Mouse (Mus musculus) heart, adult 18-20 months (tissue): ENCODE results near the gene Fam131c. TPM values are rescaled to one million over a fixed set of nuclear protein-coding genes. Genes with fewer than 3 reads are reported as not detected.
A peak's percentile ranks its signal among the peaks of the same experiment; 100 is the strongest.

ENCODE experiments used
- DNase-seq, 2 experiments: peaks; one replicate each; pipeline ENCODE4 v3.0.0; 2021 to 2022; ENCODE audit warnings: mixed read lengths in 1 of 2
- long read RNA-seq, 2 experiments: library from polyadenylated mRNA; stranded (forward); transcript quantifications; one replicate each; pipeline ENCODE4 v2.0.0; 2021
- total RNA-seq, 2 experiments: library from RNA; stranded (reverse); gene quantifications; 2 replicates each; pipeline ENCODE4 v1.2.3; 2021

The Fam131c gene
- total RNA-seq: 1 to 10 TPM; 3.1 to 3.7 TPM
- long read RNA-seq, experiment 1, partial matches to known transcripts: 0 of 4 reads
- long read RNA-seq, experiment 1, other reads (novel, unspliced or antisense): 1 of 4 reads
- long read RNA-seq, experiment 2, partial matches to known transcripts: 0 of 3 reads
- long read RNA-seq, experiment 2, other reads (novel, unspliced or antisense): 1 of 3 reads

- DNase-seq: no peak
Observed at GRCm38 (mm10) chr4:141367997-141368791, at the start of gene Fam131c. Gene Fam131c, plus strand, starts transcription at chr4:141368220.

DNA sequence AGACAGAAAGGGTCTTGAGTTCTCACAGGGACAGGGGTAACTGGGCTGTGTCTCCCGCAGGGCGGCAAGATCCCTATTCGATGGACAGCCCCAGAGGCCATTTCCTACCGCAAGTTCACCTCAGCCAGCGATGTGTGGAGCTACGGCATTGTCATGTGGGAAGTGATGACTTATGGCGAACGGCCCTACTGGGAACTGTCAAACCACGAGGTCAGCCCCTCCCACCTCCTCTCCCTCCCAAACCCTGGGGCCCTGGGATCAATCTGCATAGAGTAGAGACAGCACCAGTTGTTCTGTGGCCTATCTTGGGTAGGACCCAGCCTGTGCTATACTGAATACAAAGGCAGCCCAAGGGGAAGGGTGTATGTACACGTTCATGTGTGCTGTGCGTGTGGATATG lies 45.5 kb upstream of the Fam131c start:
- DNase-seq: no peak

GRCm38 (mm10) chr4:141324771-141325191 lies 43.2 kb upstream of the Fam131c start:
- DNase-seq: peak; percentile 65 to 83

DNA sequence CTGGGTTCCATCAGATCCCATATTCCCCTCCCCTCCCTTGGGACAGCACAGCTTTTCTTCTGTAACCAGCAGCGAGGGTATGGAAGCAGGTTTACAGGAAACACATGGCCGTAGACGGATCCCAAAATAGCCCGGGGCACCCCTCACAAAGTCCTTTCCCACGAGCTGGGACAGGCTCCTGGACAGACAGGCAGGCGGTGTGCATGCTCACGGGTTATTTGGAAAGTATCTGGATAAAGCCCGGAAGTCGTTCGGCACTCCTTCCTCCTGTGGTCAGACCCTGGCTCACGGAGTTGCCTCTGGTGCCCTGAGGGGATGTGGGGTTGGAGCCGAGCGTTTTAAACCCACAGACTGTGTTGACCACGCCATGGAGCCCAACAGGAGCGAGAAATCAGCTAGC lies 42.4 kb upstream of the Fam131c start:
- DNase-seq: peak; percentile 59 to 67

DNA sequence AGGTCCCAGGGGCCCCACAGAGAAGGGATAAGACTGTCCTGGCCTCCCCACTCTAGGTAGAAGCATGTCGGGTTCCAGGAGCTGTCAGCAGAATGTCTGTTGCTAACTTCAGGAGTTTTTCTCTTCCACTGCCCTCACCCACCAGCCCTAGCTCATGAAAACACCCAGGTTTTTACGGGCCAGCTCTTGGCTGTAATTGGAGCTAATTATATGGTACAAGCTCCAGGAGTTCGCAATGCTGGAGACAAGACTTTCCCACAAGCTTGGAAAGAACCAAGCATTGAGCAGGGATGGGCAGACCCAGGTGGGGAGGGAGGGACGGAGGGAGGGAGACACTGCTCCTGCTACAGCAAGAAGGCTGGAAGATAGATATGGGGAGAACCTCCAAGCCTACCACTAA lies 40.9 kb upstream of the Fam131c start:
- DNase-seq: no peak

DNA sequence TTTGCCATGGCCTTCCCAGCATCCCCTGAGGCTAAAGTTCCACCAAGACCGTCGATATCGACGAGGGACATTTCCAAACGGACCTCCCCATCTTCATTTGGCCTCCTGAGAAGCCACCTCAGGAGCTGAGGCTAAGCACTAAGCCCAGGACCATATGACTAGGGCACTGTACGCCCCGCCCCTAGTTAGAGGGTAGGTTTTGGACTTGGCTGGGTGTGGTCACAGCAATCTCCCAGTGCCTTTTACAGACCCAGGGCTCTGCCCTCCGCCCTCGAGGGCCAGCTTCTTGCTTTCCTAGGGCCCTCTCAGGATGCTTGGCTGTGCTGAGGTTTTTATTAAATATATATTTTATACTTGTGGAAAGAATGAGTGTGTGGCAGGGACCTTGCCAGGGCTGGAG lies 39.3 kb upstream of the Fam131c start:
- no peak for DNase-seq

DNA sequence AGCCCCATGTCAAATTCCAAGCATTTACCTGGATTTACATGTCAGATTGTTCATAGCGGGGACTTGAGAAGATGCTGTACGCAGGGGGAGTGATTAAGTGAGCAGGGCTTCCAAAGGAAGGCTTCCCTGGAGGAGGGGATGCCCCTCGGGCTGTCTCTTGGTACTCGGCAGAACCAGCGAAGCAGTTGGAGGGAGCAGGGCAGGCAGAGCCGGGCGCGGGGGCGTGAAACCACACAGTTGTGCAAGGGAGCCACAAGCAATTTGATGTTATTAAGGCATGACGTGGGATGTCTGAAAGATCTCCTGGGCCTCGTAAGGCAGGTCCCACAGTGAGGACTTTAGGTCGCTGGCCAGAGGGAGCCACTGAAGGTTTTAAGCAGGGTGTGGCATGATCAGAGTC lies 38.1 kb upstream of the Fam131c start:
- DNase-seq: no peak

DNA sequence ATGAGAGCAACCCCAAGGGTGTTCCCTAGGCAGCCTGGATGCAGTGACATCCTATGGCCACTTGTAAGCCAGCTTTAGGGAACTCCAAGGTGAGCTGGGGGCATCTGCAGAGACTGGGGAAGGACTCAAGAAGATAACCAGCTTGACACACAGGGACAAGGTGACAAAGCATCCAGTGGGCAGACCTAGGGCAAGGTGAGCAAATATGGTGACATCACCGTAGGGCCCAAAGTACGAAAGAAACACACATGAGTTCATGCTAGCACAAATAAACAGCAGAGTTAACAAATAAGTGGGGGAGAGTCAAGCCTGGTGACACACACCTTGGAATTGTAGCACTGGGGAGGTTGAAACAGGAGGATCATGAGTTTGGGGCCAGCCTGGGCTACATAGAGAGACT lies 36.6 kb upstream of the Fam131c start:
- DNase-seq: no peak

- DNase-seq: no peak
Observed at GRCm38 (mm10) chr4:141332258-141332657, 35.8 kb upstream of the Fam131c start.

- no peak for DNase-seq
Observed at GRCm38 (mm10) chr4:141334695-141335094, 33.3 kb upstream of the Fam131c start.

GRCm38 (mm10) chr4:141335263-141335796 lies 32.7 kb upstream of the Fam131c start:
- DNase-seq: no peak

- no peak for DNase-seq
Observed at GRCm38 (mm10) chr4:141336196-141336595, 31.8 kb upstream of the Fam131c start.

DNA sequence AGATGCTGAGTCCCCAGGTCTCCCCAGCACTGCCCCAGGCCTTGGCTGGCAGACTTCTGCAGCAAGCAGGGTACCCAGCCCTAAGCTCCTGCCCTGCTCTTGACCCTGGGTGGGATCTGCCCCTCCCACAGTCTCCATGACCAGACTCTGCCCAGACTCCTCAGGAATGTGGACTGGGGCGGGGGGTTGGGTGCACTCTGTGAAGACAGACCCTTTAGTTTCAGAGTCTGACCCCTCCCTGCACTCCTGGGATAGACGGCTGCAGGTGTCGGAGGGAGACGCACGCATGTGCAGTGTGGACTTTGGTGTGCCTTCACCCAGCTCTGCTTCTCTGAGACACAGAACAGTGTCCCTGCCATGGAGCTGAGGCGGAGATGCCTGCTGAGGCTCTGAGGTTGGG lies 30.0 kb upstream of the Fam131c start:
- DNase-seq: no peak

GRCm38 (mm10) chr4:141338853-141339252 lies 29.2 kb upstream of the Fam131c start:
- no peak for DNase-seq

GRCm38 (mm10) chr4:141341477-141341876 lies 26.5 kb upstream of the Fam131c start:
- no peak for DNase-seq

DNA sequence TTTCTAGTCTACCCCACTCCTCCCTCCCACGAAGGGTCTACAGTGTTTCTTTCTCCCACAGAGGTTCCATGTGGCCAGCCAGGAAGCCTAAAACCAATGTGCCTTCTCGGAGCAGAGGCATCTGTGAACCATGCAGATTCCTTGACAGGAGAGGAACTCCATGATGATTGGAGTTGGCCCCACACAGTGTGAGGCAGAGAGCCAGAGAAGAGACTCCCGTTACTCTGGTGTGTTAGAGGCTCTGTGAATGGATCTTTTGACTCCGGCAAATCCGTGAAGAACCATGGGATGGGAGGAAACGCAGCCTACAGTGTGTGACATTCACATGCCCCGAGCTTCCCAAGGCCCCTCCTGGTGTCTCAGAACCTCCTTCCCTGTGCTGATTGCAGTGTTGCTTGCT lies 24.5 kb upstream of the Fam131c start:
- DNase-seq: no peak

DNA sequence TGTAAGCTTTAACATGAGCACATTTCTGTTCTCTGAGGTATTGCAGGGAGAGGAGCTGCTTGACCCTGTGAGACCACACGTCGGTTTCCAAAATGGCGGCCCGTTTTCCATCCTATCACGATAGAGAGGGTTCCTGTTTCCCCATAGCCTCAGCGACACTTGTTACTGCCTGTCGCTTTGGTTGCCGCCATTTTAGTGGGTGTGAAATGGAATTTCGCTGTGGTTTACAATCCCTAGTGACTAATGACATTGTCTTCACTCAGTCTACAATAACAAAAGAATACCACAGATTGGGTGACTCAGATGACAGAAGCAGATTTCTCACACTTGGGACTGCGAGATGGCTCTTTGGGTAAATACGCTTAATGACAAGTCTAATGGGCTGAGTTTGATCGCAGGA lies 22.8 kb upstream of the Fam131c start:
- no peak for DNase-seq

DNA sequence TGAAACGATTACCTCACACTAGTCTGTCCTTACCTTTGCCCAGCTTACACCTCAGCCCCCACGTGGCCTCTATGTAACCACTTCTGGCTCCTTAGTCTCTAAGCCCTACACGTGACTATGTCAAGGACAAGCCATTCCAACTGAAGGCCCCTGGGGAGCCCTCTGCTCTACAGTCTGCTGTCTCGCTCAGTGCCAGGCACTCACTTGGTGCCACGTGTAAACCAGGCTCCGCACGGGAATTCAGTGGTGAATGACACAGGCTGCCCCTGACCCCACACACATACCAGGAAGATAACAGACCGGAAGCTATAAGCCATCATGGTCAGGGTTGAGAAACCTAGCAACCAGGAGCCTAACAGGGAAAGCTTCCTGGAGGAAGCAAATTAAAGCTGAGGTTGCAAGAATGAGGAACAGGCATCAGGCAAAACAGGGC lies 20.6 kb upstream of the Fam131c start:
- DNase-seq: no peak

GRCm38 (mm10) chr4:141348616-141349015 lies 19.4 kb upstream of the Fam131c start:
- no peak for DNase-seq

DNA sequence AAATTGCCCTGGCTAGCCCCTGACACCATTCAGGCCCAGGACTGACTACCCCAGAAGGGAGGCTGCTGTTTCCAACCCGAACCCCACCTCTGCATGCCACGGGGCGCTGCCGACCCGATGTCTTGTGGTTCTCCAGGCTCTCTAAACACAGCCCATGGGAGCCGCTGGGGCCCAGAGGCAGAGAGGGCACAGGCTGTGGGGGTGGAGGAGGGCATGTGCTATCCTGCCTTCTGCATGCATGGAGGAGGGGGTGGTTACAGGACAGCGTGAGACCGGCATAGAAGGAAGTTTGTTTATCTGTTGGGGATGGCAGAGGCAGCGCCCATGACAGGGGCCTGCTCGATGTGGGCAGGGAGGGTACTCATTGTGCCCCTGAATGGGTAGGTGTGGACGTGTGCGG lies 18.0 kb upstream of the Fam131c start:
- no peak for DNase-seq

- no peak for DNase-seq
Observed at GRCm38 (mm10) chr4:141351972-141352371, 16.0 kb upstream of the Fam131c start.

GRCm38 (mm10) chr4:141352986-141353385 lies 15.0 kb upstream of the Fam131c start:
- no peak for DNase-seq

DNA sequence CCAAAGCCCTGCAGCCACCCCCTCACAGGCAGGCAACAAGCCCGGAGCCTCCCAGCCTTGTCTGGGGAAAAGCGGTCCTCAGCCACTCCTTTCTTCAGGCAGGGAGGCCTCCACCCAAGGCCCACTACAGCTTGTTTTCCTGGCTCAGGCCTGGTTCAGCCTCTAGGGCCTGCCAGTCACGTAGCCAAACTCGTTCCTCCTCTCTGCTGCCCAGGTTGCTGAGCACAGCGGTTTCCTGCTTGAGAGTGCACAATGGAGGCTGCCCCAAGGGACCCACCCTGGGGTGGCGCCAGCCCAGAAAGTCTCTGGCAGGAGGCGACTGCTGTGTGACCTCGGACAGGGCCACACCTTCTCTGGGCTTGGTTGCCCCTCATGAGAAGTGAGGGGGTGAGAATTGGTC lies 14.2 kb upstream of the Fam131c start:
- peak; percentile 66 to 77 for DNase-seq

- no peak for DNase-seq
Observed at GRCm38 (mm10) chr4:141357811-141358210, 10.2 kb upstream of the Fam131c start.
